Mouse (Mus musculus) thymus, postnatal 25 days (tissue): ENCODE results near the gene Svopl.

Source experiments
- DNase-seq: peaks from one replicate; pipeline ENCODE4 v3.0.0; 2022

The Svopl gene

DNA sequence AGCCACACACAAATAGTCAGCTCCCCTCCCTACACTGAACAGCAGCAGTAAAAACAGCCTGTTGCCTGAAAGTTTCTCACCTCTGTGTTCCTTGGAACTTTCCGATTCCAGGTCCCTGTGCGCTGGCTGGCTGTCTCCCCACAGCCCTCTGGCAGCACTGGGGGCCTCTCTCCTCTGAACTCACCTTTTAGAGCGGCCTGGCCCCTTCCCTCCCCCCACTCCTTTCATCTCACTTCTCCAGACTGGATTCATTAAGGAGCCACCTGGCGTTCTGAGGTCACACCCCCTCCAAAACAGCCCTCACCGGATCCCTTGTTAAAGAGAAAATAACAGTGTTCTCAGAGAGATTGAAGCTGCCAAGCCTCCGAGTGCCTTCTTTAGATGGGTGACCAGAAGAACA, at the start of gene Svopl:
TSS of gene Svopl (minus strand) at position 159 of the 400 bp plus-strand sequence.
- DNase-seq: no peak

GRCm38 (mm10) chr6:38094701-38095100, 47.9 kb upstream of the Svopl start:
- no peak for DNase-seq

DNA sequence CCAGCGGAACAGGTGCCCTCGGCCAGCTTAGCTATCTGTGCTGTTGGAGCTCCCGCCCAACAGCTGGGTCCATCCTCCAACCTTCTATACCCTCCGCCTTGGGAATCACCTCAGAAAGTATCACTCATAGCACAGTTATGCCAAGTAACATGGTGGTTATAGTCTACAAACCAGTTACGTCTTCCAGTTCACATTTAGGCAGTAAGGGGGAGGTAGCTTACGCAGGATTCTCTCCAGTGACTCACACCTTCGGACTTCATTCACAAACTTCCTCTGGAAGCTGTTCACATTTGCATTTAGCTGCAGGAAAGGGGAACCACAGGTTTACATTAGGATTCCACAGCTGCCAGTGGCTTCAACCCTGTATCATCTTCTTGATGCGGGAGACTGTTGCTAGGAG, 45.7 kb upstream of the Svopl start:
- no peak for DNase-seq

- DNase-seq: no peak
These were observed 40.6 kb upstream of the Svopl start for GRCm38 (mm10) chr6:38087242-38088026.

GRCm38 (mm10) chr6:38083204-38083603, 36.4 kb upstream of the Svopl start:
- no peak for DNase-seq

DNA sequence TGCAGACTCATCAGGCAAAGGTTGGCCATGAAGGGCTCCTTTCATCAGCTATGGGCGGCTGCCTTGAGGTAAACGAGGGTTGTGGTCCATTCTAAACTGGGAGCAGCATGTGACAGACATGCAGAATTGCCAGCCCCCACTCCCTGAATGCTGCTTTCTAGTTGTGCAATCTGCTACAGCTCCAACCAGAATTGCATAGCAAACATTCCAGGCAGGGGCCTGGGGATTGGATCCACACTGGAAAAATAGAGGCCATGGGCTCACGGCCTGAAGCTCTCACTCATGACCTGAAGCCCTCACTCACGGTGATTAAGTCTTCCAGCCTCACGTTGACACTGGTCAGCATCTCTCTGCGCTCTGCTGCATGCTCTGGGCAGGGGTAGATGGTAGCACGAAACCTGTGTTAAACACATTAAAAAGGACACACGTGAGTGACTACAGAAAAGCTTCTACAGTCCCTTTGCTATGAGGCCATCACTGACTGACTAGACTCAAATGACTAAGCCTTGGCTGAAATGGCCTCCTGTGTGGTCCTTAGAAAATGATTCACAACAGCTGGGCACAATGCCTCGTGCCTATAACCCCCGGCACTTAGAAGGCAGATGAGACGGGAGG, 35.0 kb upstream of the Svopl start:
- no peak for DNase-seq

DNA sequence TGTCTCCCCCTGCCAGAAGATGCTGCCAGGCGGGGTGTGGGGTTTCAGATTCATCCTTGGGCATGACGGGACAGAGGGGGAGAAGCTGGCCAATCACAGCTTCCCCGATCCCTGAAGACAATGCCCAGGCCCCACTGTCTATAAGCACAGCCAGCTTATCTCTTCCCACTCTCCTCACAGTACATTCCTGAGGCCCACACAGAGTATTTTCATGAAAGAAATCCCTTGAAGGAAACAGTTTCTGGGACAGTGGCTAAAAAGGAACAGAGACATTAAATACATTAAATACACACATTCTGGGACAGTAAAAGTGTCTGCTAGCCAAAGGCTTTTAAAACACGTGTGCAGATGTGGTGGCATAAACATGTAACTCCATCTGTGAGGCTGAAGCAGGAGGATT, 33.6 kb upstream of the Svopl start:
- no peak for DNase-seq

- DNase-seq: no peak
These were observed 26.8 kb upstream of the Svopl start for GRCm38 (mm10) chr6:38073592-38073991.

DNA sequence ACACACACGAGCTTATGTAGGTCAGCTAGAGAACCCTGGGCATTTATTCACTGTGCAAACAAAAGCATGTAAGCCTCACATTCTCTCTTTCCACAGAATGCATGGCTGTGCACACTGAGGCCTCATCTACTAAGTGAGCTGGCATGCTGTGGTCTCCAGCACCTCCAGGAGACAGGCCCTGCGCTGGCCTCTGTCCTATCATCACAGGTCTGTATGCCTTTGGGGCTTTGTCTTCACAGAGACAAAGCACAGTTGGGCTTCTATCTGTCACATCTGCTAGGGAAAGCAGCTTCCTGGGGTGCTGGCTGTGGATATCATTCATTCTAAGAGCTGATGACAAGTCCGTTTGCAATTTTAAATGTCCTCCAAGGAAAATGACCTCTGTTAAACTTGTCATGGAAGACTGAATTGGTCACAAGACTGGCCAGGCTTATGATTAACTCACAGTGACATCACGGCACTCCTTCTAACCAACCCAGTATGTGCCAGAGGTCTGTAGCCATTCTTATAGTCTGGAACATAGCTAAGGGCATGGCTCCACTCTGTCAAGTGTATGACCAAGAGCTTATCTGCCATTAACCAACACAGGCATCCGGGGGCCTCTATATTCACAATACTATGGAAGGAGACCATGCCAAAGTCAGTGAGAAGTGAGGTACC, 25.5 kb upstream of the Svopl start:
- DNase-seq: no peak

DNA sequence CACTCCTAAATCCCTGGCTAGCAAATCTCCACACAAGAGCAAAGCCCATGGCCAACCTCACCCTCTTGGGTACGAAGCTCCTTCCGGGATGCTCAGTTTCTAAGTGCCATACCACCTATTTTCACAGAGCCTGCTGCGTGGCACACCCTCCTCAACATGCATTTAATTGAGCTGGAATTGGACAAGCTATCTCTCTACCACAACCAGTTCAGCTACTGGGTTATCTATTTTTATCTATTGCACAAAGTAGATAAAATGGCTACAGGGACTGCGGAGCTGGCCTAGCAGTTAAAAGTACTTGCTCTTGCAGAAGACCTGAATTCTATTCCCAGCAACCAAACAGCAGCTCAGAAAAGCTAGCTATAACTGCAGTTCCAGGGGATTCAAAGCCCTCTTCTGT, 24.5 kb upstream of the Svopl start:
- no peak for DNase-seq

GRCm38 (mm10) chr6:38066215-38066614, 19.4 kb upstream of the Svopl start:
- DNase-seq: peak; percentile 48

GRCm38 (mm10) chr6:38065501-38066122, 18.8 kb upstream of the Svopl start:
- DNase-seq: peak; percentile 2

DNA sequence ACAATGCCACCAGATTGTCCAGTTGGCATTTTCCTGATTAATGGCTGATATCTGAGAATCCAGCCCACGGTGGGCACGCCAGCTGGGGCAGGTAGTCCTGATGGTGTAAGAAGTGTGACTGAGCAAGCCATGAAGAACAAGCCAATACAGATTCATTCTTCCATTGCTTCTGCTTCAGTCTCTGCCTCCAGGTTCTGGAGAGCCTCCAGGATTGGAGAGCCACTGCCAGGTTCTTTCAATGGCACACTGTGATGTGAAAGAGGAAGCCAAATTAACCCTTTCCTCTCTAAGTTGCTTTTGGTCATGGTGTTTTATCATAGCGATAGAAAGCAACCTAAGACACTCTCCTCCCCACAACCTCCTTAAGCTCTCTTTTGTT, 18.3 kb upstream of the Svopl start:
- DNase-seq: no peak

GRCm38 (mm10) chr6:38064621-38065020, 17.8 kb upstream of the Svopl start:
- DNase-seq: peak; percentile 4

GRCm38 (mm10) chr6:38058805-38059204, 12.0 kb upstream of the Svopl start:
- peak; percentile 22 for DNase-seq

- no peak for DNase-seq
These were observed 8.9 kb upstream of the Svopl start for GRCm38 (mm10) chr6:38055471-38056330.

DNA sequence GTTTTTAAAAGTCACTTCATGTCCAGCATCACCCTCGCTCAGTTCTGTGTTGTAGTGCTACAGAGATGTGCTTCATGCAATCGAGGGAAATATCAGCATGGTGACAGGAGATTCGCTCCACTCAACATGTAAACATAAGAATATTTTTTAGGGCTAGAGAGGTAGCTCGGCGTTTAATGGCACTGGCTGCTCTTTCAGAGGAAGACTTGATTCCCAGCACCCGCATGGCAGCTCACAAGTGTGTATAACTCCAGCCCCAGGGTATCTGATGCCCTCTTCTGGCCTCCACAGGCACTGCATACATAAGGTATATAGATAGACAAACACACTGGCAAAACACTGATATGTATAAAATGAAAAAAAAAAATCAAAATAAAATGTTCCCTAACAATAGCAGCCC, 2.8 kb upstream of the Svopl start:
- DNase-seq: no peak

DNA sequence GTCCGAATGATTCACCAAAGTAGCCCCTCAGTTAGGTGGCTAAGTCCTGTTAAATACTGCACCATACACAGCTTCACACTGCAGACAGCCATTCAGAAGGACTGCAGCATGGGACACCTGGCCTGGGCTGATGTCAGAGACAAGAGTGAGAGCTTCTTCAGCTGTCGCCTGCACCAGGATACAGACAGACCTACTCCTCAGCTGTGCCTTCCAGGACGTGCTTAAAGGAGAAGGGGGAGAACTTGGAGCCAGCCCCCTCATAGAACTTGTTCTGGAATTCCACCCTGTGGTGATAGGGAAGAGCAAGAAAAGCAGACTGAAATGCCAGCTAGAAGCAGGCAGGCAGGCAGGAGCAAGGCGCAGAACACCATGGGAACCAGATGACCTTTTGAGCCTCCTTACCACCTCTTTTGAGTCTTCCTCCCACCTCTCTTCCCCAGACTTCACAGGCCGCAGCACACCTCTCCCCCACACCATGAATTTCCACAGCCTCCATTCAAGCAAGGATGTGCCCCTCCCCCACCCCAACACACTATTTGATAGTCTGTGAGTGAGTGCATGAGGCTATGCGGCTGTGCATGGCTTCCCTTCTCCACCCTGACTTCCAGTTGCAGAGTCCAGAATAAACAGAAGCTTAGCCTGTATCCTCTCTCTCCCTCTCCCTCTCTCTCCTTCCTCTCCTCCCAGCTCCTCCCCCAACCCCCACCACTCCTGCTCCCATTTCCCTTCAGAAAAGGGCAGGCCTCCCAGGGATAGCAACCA, 2.2 kb upstream of the Svopl start:
- no peak for DNase-seq

DNA sequence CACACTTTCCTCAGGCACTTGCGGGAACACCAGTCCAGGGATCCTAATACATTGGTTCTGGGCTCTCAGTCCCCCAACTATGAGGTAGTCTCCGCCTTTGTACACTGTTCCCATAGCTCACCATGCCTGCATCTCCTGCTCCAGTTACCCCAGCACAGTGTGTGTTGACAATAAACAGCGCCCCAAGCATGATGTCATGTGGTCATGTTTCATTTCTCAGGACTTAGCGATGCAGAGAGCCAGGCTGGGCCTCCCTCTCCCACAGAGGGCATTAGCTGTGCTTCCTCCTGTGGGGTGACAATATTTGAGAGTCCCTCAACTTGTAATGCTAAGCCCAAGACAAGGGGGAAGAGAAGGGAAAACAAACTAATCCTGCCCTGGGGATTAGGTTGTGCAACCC, 1.2 kb upstream of the Svopl start:
- DNase-seq: no peak

DNA sequence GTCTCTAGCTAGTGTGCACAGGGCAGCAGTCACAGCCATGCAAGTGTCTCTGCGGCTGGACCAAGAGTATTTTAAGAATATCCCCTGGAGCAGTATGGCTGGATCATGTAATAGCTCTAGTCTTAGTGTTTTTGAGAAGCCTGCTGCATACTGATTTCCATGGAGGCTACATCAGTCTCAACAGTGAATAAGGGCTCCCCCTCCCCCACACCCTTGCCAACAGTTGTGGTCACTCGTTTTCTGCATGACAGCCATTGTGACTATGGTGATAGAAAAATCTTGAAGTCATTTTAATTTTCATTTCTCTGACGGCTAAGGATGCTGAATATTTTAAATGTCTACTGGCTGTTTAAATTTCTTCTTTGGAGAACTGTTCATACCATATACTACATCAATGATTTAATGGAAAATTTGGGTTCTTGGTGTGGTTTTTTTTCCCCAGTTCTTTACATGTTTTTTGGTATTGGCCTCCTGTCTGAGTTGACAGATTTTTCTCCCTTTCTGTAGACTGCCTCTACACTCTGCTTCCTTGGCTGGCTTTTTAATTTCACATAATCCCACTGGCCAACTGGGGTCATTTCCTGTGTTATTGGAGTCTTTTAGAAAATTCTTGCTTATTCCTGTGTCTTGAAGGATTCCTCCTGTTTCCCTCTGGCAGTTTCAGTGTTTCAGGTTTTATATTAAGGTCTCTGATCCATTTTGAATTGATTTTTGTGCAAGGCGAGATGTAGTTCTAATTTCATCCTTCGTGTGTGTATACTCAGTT, 13.8 kb downstream of the Svopl start:
- no peak for DNase-seq

GRCm38 (mm10) chr6:38031924-38032540, 14.8 kb downstream of the Svopl start:
- DNase-seq: no peak
